Mouse (Mus musculus) E14TG2a.4 (cell line): Measurements from ENCODE around the gene Trp53bp2.

Experiments used
- CTCF ChIP-seq: conservative IDR thresholded peaks from 2 replicates; pipeline ENCODE4 v1.5.1; 2014; ENCODE audit warnings: low read length
- POU5F1 ChIP-seq: IDR thresholded peaks from 2 replicates; pipeline ENCODE4 v1.6.1; 2014; ENCODE audit warnings: low read length, borderline replicate concordance

DNA sequence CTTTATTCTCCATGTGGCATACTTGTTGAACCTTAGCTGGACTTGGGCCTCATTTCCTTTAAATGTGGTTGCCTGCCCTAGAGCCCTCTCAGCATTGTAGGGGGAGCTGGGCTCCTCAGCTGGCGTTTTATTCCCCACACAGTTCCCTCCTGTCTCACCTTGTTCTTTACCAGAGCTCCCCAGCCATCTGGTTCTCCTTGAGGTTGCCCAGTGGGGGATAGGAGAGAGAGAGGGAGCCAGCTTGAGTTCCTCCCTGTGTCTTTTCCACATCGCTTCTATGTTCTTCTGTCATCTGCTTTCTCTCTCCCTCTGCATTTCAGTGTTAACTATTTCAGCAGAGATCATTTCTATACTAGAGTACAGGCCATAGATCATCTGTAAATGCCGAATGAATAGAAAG lies 16.2 kb downstream of the Trp53bp2 start:
- no peak for TF ChIP-seq CTCF
- no peak for TF ChIP-seq POU5F1
